Mouse (Mus musculus): ENCODE data around the gene Dnlz. TPM values are rescaled to one million over a fixed set of nuclear protein-coding genes. Genes with fewer than 3 reads are reported as not detected.

Dnlz gene
- polyA plus RNA-seq, 3 experiments from 2014 or later: 7.6 to 8.7 (median 7.6) TPM

DNA sequence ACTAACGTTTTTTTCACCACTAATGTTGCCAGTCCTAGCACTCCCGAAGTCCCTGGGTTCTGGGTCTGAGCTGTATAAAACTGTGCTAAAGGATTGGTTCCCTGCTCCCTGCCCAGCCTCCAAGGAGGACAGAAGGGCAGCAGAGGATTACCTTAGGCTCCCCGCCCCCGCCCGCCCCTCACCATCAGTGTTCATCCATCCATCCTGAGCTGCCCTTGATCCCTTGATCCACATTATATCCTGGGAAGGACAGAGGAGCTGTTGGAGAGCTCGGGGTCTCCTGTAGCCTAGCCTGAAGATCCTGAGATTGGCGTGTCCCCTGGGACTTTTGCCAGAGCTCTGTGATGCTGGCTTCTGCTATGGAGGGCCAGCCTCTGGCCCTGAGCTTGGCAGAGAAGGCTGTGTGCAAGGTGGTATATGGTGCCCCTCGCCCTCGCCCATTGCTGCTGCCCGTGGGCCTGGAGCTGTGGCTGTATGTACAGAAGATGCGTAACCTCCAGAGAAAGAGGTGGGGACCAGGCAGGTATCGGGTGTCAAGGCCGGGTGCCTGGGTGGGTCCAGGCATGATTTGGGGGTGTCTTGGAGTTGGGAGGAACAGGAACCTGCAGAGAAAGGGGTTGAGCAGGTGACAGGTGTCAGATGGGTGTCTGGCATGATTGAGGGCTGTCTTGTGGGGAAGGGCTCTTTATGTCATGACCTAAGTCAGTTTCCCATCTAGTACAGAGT is 32.2 kb downstream of the Dnlz start:
- ATAC-seq: no peak

GRCm38 (mm10) chr2:26319109-26319508 is 32.8 kb downstream of the Dnlz start:
- ATAC-seq: no peak

DNA sequence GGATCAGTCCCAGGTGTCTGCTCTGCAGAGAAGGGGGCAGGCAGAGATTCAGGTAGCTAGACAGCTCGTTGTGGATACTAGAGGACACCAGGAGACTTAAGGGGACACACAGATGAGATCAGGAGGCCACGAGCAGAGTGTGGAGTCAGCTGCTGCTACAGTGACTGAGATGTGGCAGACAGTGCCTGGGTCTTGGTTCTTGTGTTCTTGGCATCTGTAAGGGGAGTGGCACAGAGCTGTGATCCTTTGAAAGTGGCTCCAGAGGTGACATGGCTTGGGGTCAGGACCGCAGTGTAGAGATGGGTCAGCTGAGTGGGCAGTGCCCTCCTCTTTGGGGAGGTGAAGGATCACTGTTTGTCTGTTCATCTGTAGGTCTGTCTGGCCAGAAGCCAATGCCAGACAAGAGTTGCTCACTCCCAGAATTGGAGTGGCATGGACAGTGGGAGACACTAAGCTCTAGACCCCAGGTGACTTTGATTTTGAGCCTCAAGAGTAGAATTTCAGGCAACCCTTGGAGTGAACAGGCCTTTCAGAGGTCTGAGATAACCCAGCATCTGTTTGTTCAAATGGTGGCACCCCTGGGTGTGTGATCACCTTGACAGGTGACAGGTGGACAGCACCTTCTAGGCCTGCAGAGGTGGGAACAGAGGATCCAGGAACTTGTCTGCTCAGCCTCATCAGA is 33.8 kb downstream of the Dnlz start:
- no peak for ATAC-seq

DNA sequence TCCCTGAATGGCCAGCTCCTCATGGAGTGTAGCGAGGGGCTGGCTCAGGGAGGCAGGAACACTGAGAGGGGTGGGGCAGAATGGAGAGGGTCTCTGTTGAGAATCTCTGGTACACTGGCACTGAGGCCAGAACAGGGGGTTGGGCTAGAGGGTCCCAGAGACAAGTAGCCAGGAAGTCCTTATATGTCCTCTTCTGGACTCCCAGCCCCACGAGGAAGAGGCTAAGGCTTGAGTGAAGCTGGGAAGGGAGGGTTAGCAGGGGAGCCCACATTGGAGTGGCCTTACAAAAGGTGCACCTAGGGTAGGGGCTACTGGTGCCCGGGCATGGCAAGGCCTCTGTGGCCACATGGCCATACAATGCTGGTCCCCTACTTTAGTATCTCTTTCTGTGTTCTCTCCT is 34.5 kb downstream of the Dnlz start:
- ATAC-seq: no peak

DNA sequence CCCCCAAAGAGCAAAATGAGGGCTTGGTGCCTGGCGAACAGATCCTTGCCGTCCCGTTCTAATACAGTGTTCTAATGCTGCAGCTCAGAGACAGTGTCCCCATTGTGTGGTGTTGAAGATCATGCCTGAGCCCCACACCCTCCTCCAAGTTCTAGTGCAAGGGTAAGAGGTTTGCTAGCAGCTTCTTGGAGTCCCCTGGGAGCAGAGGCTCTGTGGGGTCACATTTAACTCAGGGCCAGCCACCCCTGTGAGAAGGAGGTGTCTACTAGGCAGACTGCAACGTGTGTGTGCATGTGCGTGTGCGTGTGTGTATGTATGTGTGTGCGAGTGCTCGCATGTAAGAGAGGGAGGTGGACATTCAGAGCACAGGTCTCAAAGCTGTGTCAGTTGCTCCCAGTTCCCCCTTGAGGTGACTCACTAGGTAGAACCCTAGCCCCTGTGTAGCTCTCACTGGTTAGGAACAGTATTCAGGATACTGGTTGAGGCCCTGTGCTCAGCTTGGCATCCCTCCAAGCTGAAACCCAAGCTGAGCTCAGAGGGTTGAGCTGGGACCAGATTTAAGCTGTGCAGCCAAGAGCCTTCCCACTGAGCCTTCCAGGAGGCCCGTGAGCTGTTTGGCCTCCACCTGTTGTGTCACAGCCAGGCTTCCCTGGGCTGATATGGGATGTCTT is 35.2 kb downstream of the Dnlz start:
- ATAC-seq: no peak

DNA sequence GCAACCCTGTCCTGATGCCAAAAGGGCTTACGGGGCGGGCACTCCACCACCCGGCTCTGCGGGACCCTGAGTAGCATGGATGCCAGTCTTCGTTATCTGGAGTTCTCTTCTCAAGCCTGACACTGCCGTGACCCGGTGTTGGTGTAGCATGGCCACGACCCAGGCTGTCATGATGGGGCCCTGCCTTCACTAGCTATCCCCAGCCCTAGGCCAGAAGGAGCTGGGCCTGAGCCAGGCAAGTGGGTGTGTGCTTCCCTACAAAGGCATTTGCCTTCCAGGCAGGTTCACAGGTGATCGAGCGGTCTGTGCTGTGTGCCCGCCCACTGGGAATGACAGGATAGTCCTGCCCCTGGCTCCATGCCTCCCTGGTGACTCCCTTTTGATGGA is 36.0 kb downstream of the Dnlz start:
- peak; percentile 17 for ATAC-seq

DNA sequence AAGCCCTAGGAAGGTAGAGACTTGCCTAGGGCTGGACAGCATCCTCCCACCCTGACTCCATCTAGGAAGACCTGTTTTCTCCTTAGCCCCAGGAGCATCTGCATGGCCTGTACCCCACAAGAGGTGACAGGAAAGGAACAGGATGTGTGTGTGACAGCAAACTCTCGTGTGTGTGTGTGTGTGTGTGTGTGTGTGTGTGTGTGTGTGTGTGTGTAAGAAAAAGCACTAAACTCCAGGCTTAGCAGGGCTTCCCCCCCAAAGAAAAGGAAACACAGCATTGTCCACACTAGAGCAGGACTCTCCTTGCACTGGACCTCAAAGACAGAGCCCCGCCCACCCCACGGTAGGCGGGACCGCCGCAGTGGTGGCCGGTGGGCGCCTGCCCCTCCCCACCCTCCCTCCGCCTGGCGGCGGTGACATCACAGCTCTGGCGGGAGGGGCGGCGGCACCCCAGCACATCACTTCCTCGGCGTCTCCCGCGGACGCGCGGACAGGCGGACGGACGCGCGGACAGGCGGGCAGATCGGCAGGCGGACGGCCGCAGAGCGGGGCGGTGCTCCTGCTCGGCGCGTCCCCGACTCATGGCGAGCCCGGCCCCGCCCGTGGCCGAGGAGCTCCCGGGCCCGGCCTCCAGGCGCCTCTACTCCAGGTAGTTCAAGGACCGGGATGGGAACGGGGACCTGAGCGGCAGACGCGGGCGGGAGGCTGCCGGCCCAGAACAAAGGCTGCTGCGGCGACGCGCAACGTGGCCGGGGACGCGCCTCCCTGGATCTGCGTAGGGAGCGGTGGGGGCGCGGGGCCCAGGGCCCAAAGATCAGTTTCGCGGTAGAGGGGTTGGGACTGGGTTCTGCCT is 36.6 kb downstream of the Dnlz start, which contains the start of gene Gpsm1:
Gene Gpsm1, plus strand, starts transcription at position 444 of the 853 bp plus-strand sequence.
- ATAC-seq: peak; percentile 68

- no peak for ATAC-seq
These were observed 37.4 kb downstream of the Dnlz start for GRCm38 (mm10) chr2:26314281-26315071.

DNA sequence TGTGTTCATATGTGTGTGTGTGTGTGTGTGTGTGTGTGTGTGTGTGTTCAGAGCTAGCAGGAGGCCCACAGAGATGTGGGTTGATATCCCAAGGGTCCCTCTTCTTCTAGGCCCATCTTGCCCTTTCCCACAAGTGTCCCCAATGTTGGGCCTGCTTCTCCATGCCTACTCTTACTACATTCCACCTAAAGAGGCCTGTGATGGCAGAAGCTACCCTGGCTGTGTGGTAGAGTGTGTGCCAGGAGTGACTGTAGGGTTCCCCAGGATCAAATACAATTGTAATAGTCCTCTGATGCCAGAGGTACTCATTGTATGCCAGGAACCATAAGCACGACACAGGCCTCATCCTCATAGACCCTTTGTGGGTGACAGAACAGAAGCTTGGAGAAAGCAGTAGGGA is 38.5 kb downstream of the Dnlz start:
- ATAC-seq: no peak

DNA sequence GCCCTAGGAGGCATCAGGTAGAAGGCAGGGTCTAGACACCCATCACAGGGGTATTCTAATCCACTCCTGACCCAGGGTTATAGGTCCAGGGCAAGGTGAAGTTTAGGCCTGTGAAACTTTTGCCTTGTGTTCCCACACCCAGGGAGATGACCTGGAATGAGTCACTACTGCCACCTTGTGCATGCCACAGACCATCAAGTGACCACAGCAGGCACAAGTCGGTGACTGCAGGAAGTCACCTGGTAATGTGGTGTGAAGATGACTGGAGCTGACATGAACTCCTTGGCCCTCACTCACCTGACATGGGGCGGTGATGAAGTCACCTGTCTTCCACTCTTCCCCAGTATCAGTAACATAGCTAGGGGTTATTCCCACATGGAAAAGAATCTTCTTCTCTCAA is 39.1 kb downstream of the Dnlz start:
- no peak for ATAC-seq

DNA sequence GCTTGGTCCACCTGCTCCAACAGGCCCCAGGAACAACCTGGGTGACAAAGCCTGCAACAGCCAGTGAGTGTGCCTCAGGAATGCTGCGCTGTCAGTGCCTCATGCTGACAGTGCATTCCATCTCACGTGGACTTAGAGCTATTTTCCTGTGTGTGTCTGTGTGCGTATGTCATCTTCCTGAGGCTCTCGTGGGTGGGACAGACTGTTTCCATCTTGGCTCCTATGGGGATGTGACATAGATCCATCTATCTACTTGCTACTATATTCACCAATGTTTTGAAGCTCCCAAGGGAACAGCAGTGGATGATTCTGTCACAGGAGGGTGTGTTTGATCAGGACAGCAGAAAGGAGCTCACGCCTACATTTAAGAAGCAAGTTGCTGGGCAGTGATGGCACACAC is 40.0 kb downstream of the Dnlz start:
- ATAC-seq: no peak

GRCm38 (mm10) chr2:26309739-26310138 is 42.2 kb downstream of the Dnlz start:
- ATAC-seq: no peak

- ATAC-seq: no peak
These were observed 45.2 kb downstream of the Dnlz start for GRCm38 (mm10) chr2:26306702-26307101.

DNA sequence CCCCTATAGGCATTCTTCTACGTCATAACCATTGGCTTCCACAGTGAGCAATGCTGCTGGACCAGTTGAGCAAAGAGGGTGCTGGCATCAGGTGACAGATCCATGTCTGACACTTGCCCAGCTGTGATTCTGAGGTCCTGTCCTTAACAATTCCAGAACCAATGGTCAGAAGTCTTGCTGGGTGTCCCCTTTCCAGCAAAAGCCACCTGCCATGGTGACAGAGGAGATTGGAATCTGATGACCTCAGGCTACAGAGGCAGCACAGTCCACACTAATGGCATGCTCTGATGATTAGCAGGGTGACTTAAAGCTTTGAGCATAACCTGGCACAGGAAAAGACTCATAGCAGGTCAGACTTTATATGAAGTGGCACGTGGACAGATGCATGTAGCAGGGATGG is 46.4 kb downstream of the Dnlz start:
- ATAC-seq: no peak

DNA sequence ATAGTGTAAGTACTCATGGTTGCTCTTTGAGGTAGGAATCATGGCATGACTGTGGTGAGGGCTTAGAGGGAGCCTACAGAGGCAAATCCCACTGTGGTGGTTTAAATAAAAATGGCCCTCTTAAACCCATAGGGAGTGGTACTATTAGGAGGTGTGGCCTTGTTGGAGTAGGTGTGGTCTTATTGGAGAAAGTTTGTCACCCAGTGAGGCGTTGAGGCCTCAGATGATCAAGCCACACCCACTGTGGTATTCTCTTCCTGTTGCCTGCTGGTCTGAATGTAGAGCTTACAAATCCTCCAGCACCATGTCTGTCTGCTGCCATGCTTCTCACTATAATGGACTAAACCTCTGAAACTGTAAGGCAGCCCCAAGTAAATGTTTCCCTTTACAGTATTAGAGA is 47.2 kb downstream of the Dnlz start:
- no peak for ATAC-seq

GRCm38 (mm10) chr2:26302005-26302503 is 49.9 kb downstream of the Dnlz start:
- ATAC-seq: no peak

DNA sequence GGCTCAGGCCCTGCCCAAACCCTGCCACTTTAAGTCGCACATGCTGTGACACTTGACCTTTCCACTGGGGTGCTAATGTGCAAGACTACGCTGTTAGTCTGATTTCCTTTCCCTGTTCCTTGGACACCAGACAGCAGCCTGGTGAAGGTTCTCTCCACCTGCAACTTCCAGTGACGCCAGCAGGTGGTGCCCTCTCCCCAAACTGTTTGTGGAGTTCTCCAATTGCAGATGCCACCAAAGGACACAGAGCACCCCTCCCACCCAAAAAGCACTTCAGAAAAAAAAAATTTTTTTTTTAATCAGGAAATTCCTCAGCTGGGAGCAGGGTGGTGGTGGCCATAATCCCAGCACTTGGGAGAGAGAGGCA is 51.1 kb downstream of the Dnlz start:
- ATAC-seq: no peak

DNA sequence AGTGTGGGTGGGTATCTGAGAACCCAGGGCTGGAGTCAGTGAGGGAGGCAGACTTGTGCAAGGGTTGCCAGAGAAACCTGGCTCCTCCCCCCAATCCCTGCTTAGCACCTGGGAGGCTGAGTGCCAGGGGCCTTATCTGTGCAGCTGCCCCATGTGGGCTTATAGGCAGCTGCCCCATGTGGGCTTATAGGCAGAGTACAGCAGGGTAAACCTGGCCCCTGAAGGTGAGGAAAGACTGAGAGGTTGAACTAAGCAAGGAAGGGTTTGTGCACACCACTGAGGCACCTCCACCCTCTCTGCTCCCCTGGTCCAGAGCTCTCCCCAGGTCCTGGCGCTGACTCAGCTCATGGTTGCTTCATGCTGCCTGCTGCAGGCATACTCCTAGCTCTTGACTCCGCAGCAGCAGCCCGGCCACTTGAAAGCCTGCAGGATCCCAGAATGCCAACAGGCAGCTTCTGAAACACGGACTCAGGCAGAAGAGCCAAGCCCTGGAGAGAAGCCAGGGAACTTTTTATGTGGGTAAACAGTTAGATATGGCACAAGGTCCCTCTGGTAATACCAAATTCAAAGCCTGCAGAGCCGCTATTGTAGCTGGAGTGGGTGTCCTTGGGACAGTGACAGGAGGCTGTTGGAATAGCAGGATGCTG is 51.6 kb downstream of the Dnlz start:
- ATAC-seq: no peak

DNA sequence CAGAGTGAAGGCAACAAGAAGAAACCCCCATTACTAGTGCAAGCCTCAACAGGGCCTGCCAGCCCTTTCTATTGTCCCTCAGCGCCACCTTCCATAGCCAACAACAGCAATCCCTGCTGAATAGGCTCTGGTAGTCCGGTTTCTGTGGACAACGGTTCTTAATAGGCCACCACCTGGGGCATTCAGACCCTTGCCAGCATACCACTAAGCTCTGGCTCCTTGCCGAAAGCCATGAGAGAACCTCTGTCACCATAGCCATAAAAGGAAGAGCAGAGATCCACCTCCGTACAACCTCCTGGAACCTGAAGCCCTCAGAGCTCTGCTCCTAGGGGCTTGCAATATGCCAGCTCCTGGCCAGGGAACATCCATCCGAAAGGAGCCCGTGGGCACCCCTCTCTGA is 52.6 kb downstream of the Dnlz start:
- no peak for ATAC-seq

DNA sequence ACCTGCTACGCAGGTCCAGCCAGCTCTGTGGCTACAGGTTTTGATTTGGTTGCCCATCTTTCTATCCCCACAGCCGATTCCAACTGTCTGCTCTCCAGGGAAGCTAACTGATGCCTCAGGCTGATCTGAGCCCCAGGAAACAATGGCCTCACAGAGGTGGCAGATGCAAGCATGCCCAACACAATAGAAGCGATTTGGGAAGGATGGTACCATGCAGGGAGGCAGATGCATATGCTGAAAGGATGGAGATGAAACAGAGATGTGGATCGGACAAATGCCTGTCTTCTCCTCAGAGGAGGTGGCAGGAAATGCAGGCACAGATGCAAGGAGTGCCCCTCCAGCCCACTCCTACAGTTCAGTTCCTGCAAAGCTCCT is 53.1 kb downstream of the Dnlz start:
- ATAC-seq: no peak

DNA sequence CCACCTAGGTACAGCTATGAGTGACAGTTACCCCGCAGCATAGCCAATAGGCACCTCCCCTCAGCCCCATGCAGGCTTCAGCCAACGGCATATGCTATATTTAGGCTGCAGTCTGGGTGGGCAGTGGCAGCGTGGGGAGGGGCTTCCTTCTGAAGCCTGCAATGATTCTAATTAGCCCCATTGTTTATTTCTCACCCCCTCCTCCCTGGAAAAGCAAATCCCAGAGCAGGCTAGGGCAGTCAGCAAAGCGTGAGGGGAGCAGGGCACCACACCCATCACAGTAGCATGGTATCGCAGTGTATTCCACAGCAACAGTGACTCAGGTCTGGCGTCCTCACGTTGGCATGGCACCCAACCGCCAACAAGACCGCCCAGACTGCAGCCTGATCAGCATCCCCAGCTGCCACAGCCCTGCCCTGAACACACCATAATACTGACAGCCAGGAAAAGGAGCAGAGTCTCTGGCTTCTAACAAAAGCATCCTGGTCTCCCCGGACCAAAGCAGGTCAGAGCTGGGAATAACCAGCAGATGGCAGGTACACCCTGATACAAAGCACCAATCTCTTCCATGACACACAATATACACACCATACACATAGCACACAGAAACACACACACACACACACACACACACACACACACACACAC is 53.6 kb downstream of the Dnlz start:
- ATAC-seq: no peak

Measured in inflammation-experienced regulatory T-cells, adult 6 months (primary cell).